Mouse (Mus musculus) forebrain, embryonic 15.5 days (tissue): Measurements from ENCODE around the gene Agbl3. TPM values are rescaled to one million over a fixed set of nuclear protein-coding genes. Genes with fewer than 3 reads are reported as not detected.

Source experiments
- ATAC-seq: fragments of 200-750 bp; cut with Nextera tagmentation; replicated peaks from 2 replicates; pipeline ENCODE4 v1.8.0; 2017; ENCODE audit warnings: mild to moderate bottlenecking, moderate TSS enrichment, moderate library complexity
- H3K27ac ChIP-seq: fragments of 300-500 bp; sonication (generic); replicated peaks from 2 replicates; pipeline ENCODE4 v1.5.1; 2015; ENCODE audit warnings: mild to moderate bottlenecking, inconsistent platforms
- H3K27me3 ChIP-seq: fragments of 300-500 bp; sonication (generic); 2 replicates; pipeline ENCODE4 v1.6.1; 2015; ENCODE audit warnings: inconsistent platforms
- H3K36me3 ChIP-seq: fragments of 300-500 bp; sonication (generic); 2 replicates; pipeline ENCODE4 v1.6.1; 2015; ENCODE audit warnings: mild to moderate bottlenecking, inconsistent platforms
- H3K4me1 ChIP-seq: fragments of 300-500 bp; sonication (generic); 2 replicates; pipeline ENCODE4 v1.6.1; 2015; ENCODE audit warnings: inconsistent platforms
- H3K4me2 ChIP-seq: fragments of 300-500 bp; sonication (generic); replicated peaks from 2 replicates; pipeline ENCODE4 v1.6.1; 2015; ENCODE audit warnings: mild to moderate bottlenecking, inconsistent platforms
- H3K4me3 ChIP-seq: fragments of 300-500 bp; sonication (generic); 2 replicates; pipeline ENCODE4 v1.5.1; 2015; ENCODE audit warnings: mild to moderate bottlenecking, inconsistent platforms
- H3K9ac ChIP-seq: fragments of 300-500 bp; sonication (generic); replicated peaks from 2 replicates; pipeline ENCODE4 v1.6.1; 2015; ENCODE audit warnings: mild to moderate bottlenecking, inconsistent platforms
- H3K9me3 ChIP-seq: fragments of 300-500 bp; sonication (generic); 2 replicates; pipeline ENCODE4 v1.6.1; 2016; ENCODE audit warnings: inconsistent platforms
- WGBS: fragments of 180-500 bp; shearing (Covaris S2); methylation state at CpG from one replicate; pipeline ENCODE4 v1.1.7; 2015; ENCODE audit warnings: mixed read lengths; 5-methylcytosine and 5-hydroxymethylcytosine counted together
- polyA plus RNA-seq: library from polyadenylated mRNA; unstranded; fragments of >200 nt; fragmentation: Nextera tagmentation; extraction: Ambion mirVana; gene quantifications from 2 replicates; pipeline ENCODE4 v1.2.1, GENCODE M21; 2015

The Agbl3 gene
- polyA plus RNA-seq, 1 experiment from 2014 or later = 10.9 TPM

DNA sequence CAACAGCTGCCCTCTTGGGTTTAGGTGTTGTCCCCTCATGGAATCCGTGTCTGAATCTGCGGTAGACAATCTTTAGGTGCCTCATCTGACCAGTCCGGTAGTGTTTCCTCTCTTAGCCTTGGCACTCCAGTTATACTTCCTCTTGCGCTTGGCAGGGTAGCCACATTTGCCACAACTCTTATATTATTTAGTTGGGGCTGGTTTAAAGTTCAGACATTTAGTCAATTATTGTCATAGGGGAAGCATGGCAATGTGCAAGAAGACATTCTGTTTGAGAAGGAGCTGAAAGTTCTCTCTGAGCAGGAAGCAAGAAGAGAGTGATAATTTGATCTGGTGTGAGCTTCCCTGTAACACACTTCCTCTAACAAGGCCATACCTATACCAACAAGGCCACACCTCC lies 30.4 kb downstream of the Agbl3 start:
- WGBS = 91% methylated on average over 4 of the region's 4 CpGs
- no peak overlapping the region for H3K27ac ChIP-seq
- ATAC-seq = no peak

DNA sequence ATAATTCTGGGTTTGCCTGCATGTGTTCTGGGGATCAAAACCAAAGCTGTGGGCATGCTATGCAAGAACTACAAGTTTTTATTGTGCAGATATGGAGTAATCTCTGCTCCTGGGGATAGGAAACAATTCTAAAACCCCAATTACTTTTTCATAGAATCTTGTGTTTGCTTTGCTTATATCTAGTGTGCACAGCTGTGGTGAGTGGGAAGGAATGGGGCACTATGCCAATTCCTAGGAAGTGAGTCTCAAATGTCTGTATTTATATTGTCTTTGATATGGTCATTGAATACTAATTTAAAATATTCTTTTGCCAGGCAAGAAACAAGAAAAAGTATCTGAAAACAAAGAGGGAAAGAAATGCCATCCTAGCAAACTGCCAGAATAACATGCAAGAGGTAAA lies 44.2 kb downstream of the Agbl3 start:
- Histone ChIP-seq H3K9ac (no peak overlapping the region), H3K4me3 (no peak overlapping the region), H3K4me1 (no peaks in the 10 kb centered on the region), H3K36me3 (no peaks in the 10 kb centered on the region), H3K9me3 (no peaks in the 10 kb centered on the region), H3K4me2 (no peak overlapping the region), H3K27me3 (no peaks in the 10 kb centered on the region), H3K27ac (no peak overlapping the region)
- no peak for ATAC-seq

More for the DNA sequence above, 30.4 kb downstream of the Agbl3 start:
- no peak overlapping the region for H3K9ac ChIP-seq
- H3K4me3 ChIP-seq = no peak overlapping the region
- H3K4me1 ChIP-seq = no peaks in the 10 kb centered on the region
- H3K9me3 ChIP-seq = no peaks in the 10 kb centered on the region
- H3K36me3 ChIP-seq = no peaks in the 10 kb centered on the region
- no peak overlapping the region for H3K4me2 ChIP-seq
- no peaks in the 10 kb centered on the region for H3K27me3 ChIP-seq

DNA sequence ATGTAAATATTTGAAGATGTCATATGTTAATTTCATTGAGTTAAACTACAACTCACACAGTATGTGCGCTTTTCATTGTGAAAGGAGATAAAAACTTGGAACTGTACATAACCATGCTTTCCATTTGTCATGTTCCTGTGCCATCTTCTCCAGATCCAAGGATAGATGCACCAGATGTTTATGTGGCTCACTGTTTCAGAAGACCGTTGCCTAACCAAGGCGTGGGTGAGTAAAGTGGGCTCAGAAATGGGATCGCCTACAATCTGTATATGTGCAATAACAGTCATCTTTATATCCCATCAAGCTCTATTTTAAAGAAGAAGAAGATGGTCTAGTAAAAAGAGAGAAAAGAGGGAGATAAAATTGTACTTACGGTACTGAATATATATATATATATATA lies 52.1 kb downstream of the Agbl3 start:
- Histone ChIP-seq H3K27ac (no peak overlapping the region), H3K27me3 (no peaks in the 10 kb centered on the region), H3K4me2 (no peak overlapping the region), H3K4me3 (no peak overlapping the region), H3K9me3 (no peaks in the 10 kb centered on the region), H3K36me3 (no peaks in the 10 kb centered on the region), H3K9ac (no peak overlapping the region), H3K4me1 (no peaks in the 10 kb centered on the region)
- no peak for ATAC-seq
- WGBS = 95% methylated on average over 5 of the region's 5 CpGs

DNA sequence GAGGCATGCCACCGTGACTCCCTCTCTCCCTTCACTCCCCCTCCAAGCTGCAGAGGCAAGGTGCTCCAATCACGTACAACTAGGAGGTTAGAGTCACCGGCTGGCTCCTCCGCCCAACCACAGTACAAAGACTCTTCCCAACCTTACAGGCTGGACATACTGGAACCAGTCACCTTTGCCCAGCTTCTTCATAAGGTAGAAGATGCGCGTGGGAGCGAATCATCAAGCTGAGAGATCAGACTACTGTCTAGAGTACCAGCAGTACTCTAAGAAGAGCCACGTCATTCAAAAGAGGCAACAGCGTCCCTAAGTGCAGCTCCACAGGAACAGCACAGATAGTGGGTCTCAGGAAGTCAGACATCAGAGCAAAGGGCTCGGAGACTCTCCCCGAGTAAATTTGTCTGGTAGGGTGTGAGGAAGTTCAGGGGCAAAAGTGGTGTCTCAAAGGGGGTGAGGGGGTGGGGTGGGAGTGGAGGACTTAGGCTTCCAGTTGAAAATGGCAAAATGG lies 81.4 kb downstream of the Agbl3 start:
- ATAC-seq = no peak
- Histone ChIP-seq H3K4me1 (no peaks in the 10 kb centered on the region), H3K4me2 (no peak overlapping the region), H3K27ac (no peak overlapping the region), H3K4me3 (no peak overlapping the region), H3K36me3 (no peaks in the 10 kb centered on the region), H3K9ac (no peak overlapping the region), H3K9me3 (no peaks in the 10 kb centered on the region), H3K27me3 (no peaks in the 10 kb centered on the region)
- 93% methylated on average over 11 of the region's 11 CpGs for WGBS

DNA sequence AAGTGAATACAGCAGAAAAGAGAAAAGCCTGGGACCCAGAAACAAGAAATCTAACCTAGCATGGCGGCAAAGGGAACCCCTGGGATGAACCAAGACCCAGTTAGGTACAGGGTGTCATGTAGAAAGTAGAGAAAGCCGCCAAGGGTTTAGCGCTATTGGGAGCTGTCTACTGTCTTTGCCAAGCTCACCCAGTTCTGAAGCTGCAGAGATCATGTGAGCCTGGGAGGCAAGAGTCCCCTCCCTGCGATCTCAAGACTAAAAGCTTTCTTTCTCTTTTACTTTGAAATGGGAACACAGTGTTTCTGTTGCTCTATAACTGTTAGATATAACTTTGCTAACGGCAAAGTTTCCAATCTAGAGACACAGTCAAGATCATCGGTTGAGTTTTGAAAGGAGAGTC lies 82.1 kb downstream of the Agbl3 start:
- Histone ChIP-seq H3K36me3 (no peaks in the 10 kb centered on the region), H3K4me2 (no peak overlapping the region), H3K4me3 (no peak overlapping the region), H3K27me3 (no peaks in the 10 kb centered on the region), H3K4me1 (no peaks in the 10 kb centered on the region), H3K27ac (no peak overlapping the region), H3K9me3 (no peaks in the 10 kb centered on the region), H3K9ac (no peak overlapping the region)
- WGBS = 94% methylated on average over 6 of the region's 6 CpGs
- ATAC-seq = no peak

DNA sequence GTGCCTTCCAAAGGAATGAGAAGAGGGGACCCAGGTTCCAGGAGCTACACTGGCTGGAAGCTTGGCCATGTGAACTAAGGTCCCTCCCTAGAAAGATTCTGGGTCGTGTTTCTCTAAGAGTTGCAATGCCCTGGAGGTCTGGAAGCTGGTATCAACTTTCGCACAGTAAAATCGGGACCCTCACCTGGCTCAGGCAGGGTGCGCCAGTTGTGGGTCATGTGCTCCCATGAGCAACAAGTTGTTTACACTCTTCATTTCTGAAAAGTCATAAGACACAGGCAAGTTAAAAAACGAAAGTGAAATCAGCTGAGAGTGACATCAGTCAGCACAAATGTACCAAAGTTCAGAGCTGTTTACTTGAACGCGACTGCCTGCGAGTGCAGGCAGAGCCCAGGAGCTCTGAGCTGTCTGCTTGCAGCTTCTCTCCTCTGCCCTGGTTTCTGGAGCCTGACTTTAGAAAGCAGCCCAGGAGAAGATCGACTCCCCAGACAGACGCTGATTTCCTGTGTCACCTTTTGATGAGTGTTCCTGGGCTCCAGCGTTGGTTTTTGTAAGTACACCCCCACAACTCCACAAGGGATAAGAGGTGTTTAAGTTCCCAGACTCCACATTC lies 82.7 kb downstream of the Agbl3 start, which contains the start of gene Tmem140:
Gene Tmem140, plus strand, starts transcription at position 356 of the 613 bp plus-strand sequence.
- Histone ChIP-seq H3K27me3 (no peaks in the 10 kb centered on the region), H3K4me1 (no peaks in the 10 kb centered on the region), H3K9me3 (no peaks in the 10 kb centered on the region), H3K4me3 (no peak within 1 kb of the TSS), H3K4me2 (no peak within 1 kb of the TSS), H3K9ac (no peak within 1 kb of the TSS), H3K36me3 (no peaks in the 10 kb centered on the region), H3K27ac (no peak within 1 kb of the TSS)
- WGBS = 66% methylated on average over 11 of the region's 11 CpGs
- ATAC-seq = no peak

DNA sequence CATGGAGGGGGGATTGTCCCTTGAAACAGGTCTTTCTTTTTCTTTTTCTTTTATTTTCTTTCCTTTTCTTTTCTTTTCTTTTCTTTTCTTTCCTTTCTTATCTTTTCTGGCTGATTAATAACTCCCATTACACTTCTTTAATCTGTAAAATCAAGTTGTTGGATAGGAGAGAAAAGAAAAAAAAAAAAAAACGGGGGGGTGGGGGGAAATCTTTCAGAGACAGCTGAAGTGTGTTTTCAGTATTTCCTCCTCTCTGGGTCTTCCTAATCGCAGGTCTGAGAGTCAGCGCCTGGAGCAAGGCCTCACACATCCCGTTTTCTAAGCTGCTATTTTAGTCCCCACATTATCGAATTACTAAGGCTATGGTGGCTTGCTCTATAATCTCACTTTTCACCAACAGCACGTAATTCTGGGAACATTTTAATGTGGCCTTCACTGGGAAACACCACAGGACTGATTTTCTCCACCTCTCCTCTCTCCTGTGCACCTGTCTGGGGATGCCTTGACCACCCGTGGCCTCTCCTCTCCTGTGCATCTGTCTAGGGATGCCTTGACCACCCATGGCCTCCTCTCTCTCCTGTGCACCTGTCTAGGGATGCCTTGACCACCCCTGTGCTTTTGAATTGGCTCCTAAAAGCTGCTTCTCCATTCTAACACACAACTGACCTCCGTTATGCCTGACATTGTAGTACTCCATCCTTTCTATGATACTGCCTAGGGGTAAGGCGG lies 83.7 kb downstream of the Agbl3 start:
- no peak for ATAC-seq
- WGBS = 70% methylated on average over 9 of the region's 9 CpGs
- no peaks in the 10 kb centered on the region for H3K36me3 ChIP-seq

DNA sequence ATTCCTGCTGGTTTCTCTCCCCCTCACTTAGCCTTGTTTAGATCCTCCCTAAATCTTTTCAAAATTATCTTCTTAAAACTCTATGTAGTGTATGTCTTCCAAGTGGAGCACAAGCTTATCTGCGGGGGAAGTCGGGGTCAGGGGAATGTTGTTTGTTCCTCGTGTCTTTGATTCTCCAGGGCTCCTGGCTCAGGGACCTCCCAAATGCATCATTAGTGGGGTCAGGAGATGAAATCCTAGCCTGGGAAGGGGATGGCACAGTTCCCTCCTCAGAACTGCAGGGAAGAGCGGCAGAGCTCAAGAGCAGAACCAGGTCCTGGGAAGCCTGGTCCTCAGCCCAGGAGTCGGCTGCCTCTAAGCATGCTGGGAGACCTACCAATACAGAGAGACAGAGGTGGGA lies 85.0 kb downstream of the Agbl3 start:
- H3K36me3 ChIP-seq = no peaks in the 10 kb centered on the region
- no peak overlapping the region for H3K27ac ChIP-seq
- no peak overlapping the region for H3K4me2 ChIP-seq
- H3K4me1 ChIP-seq = no peaks in the 10 kb centered on the region
- H3K9me3 ChIP-seq = no peaks in the 10 kb centered on the region
- no peak for ATAC-seq
- no peak overlapping the region for H3K4me3 ChIP-seq
- WGBS = 77% methylated on average over 5 of the region's 5 CpGs
- no peak overlapping the region for H3K9ac ChIP-seq
- H3K27me3 ChIP-seq = no peaks in the 10 kb centered on the region

More for the DNA sequence above, 83.7 kb downstream of the Agbl3 start:
- Histone ChIP-seq H3K27me3 (no peaks in the 10 kb centered on the region), H3K4me3 (no peak overlapping the region), H3K9me3 (no peaks in the 10 kb centered on the region), H3K4me2 (no peak overlapping the region), H3K4me1 (no peaks in the 10 kb centered on the region), H3K27ac (no peak overlapping the region), H3K9ac (no peak overlapping the region)

DNA sequence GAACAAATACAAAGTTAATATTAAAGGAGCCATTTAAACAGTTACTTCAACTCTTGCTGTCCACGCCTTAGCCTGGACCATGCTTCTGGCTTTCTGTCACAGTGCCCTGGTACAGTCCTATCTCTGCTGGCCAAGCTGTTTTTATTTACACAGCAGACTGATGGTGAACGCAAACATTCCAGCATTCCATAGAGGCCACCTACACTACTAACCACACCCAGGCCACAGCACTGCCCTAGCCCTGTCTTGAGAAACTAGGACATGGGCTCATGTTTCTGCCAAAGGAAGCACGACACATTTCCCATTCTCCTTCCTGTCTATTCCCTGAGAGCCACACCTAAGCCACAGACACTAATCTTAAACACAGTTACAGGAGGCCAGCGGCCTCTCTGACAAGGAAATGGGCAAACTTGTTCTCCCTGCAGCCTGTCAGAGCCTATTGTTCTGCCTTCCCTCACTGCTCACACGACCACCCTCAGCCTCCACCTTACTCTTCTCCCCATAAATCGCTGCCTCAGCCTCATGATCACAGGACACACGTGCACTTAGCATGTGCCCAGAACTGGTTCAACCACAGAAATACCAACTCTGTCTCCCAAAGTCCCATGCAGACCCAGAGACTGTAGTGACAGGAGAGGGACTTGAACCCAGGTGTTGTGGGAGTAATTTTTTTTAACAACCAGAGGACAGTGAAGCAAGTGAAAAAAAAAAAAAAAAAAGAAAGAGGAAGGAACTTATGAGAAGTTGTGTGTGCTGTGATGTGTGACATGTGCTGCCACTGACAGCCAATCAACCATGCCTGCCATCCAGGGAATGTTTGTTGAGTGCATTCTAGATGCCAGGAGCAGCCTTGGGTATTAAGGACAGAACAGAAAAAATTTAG lies 85.7 kb downstream of the Agbl3 start:
- no peak overlapping the region for H3K4me3 ChIP-seq

DNA sequence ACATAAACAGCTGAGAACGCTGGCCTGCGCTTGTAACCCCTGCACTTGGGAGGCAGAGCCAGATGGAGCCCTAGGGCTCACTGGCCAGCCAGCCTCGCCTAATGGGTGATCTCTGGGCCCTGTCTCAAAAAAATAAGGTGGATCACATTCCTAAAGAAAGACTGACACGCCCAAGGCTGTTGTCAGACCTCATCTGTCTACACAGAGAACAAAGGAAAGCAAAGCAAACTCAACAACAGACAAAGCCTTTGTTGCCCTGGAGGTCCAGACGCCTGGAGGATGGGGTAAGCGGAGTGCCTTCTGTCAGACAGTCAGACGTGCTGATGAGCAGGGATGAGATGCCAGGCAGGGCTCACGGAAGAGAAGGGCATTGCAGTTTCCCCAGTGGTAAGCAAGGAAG lies 86.6 kb downstream of the Agbl3 start:
- no peak overlapping the region for H3K4me3 ChIP-seq
- no peaks in the 10 kb centered on the region for H3K4me1 ChIP-seq
- no peaks in the 10 kb centered on the region for H3K27me3 ChIP-seq
- H3K9me3 ChIP-seq = no peaks in the 10 kb centered on the region
- H3K9ac ChIP-seq = no peak overlapping the region
- no peak overlapping the region for H3K4me2 ChIP-seq
- WGBS = 49% methylated on average over 8 of the region's 8 CpGs
- ATAC-seq = no peak
- H3K27ac ChIP-seq = no peak overlapping the region
- H3K36me3 ChIP-seq = no peaks in the 10 kb centered on the region

More for the DNA sequence above, 85.7 kb downstream of the Agbl3 start:
- Histone ChIP-seq H3K27ac (no peak overlapping the region), H3K4me1 (no peaks in the 10 kb centered on the region), H3K9ac (no peak overlapping the region), H3K9me3 (no peaks in the 10 kb centered on the region), H3K27me3 (no peaks in the 10 kb centered on the region), H3K36me3 (no peaks in the 10 kb centered on the region), H3K4me2 (no peak overlapping the region)
- no peak for ATAC-seq
- WGBS = 70% methylated on average over 7 of the region's 7 CpGs

DNA sequence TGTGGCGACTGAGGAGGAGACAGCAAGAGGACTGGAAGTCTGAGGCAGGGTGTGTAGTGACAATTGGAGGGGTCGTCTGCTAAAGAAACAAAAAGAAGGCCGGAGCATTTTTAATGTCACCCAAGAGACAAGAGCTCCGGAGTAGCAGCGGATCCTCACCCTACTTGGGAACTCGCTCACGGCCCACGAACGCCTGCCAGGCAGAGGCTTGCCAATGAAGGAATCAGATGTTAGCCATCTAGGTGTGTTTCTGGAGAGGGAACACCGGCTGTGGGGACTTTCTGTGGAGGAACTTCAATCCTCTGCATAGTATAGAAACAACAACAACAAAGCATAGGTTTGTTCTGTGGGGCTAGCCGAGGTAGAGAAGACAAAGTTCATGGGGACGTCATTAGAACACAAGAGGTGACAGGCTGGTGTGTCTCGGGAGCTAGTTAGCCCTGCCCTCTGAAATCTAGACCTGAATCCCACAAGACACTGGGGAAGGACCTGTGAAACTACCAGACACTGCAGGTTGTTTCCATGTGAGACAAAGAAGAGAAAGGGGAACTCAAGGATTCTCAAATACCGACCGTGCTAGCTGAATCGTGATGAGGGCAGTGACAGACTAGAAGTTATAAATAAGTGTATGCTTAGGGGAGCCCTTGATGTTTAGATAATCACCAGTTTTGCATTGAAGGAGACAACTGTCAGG lies 87.2 kb downstream of the Agbl3 start:
- no peaks in the 10 kb centered on the region for H3K27me3 ChIP-seq
- H3K27ac ChIP-seq = no peak overlapping the region
- 80% methylated on average over 16 of the region's 16 CpGs for WGBS
- H3K4me2 ChIP-seq = no peak overlapping the region
- no peak overlapping the region for H3K9ac ChIP-seq
- H3K36me3 ChIP-seq = no peaks in the 10 kb centered on the region
- H3K4me1 ChIP-seq = no peaks in the 10 kb centered on the region
- no peaks in the 10 kb centered on the region for H3K9me3 ChIP-seq
- H3K4me3 ChIP-seq = no peak overlapping the region
- ATAC-seq = no peak

DNA sequence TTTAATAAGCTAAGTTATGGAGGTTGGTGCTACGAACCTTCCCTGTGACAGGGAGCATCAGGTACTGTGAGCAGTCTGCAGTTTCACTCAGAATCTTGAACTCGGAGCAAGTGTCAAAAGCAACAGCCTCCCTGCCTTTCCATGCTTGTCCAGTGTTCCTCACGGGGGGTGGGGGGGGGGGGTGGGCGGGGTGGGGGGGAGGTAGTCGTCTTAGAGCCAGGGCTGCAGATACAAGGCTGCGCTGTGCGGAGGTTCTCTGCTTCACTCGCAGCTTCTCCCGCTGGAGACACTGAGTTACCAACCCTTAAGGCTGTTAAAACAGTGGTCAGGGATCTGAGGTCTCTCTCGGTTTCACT lies 87.7 kb downstream of the Agbl3 start:
- Histone ChIP-seq H3K27me3 (no peaks in the 10 kb centered on the region), H3K9me3 (no peaks in the 10 kb centered on the region), H3K4me1 (no peaks in the 10 kb centered on the region), H3K4me2 (no peak overlapping the region), H3K36me3 (no peaks in the 10 kb centered on the region), H3K27ac (no peak overlapping the region), H3K4me3 (no peak overlapping the region), H3K9ac (no peak overlapping the region)
- ATAC-seq = no peak
- 77% methylated on average over 10 of the region's 10 CpGs for WGBS
